Mouse (Mus musculus) limb, embryonic 10.5 days (tissue): ENCODE results near the gene Nell2. TPM values are rescaled to one million over a fixed set of nuclear protein-coding genes. Genes with fewer than 3 reads are reported as not detected.

Experiments
- DNase-seq: peaks from one replicate; pipeline ENCODE4 v3.0.0-alpha.2; 2017; ENCODE audit warnings: low spot score
- H3K27ac ChIP-seq: fragments of 300-500 bp; sonication (generic); 2 replicates; pipeline ENCODE4 v1.5.1; 2016; ENCODE audit warnings: mild to moderate bottlenecking
- H3K27me3 ChIP-seq: fragments of 300-500 bp; sonication (generic); 2 replicates; pipeline ENCODE4 v1.6.1; 2016; ENCODE audit warnings: low read depth, mild to moderate bottlenecking; ENCODE audit not compliant: poor library complexity, severe bottlenecking
- H3K36me3 ChIP-seq: fragments of 300-500 bp; sonication (generic); 2 replicates; pipeline ENCODE4 v1.6.1; 2016; ENCODE audit warnings: mild to moderate bottlenecking, moderate library complexity
- H3K4me1 ChIP-seq: fragments of 300-500 bp; sonication (generic); 2 replicates; pipeline ENCODE4 v1.6.1; 2016
- H3K4me3 ChIP-seq: fragments of 300-500 bp; sonication (generic); 2 replicates; pipeline ENCODE4 v1.5.1; 2016; ENCODE audit warnings: mild to moderate bottlenecking, moderate library complexity
- H3K9me3 ChIP-seq: fragments of 300-500 bp; sonication (generic); replicated peaks from 2 replicates; pipeline ENCODE4 v1.6.1; 2016; ENCODE audit warnings: mild to moderate bottlenecking
- WGBS: fragments of 180-500 bp; shearing (Covaris S2); methylation state at CpG from one replicate; pipeline ENCODE4 v1.1.7; 2016; 5-methylcytosine and 5-hydroxymethylcytosine counted together
- polyA plus RNA-seq: library from polyadenylated mRNA; unstranded; fragments of >200 nt; fragmentation: Nextera tagmentation; extraction: Ambion mirVana; gene quantifications from 2 replicates; pipeline ENCODE4 v1.2.1, GENCODE M21; 2016

Nell2 gene
- polyA plus RNA-seq, 1 experiment from 2014 or later: 4.1 TPM

DNA sequence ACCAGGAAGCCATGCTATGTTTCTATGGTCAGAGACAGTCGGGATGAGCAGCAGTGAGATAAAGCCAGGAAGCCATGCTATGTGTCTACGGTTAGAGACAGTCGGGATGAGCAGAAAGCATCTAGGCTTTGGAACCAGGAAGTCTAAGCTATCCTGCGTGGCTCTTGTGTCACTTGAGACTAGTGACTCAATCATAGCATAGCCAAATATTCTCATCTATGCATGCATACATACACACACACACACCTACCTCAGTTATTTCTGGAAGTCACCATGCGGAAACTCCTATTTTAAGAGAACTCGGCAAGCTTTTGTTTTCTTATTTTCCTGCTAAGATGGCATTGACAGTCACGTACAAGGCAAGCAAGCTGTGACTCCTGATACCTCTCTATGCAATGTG lies 457.5 kb downstream of the Nell2 start:
- 94% methylated on average over 7 of the region's 7 CpGs for WGBS
- Histone ChIP-seq H3K4me3 (no peak overlapping the region), H3K27me3 (no peaks in the 10 kb centered on the region)

DNA sequence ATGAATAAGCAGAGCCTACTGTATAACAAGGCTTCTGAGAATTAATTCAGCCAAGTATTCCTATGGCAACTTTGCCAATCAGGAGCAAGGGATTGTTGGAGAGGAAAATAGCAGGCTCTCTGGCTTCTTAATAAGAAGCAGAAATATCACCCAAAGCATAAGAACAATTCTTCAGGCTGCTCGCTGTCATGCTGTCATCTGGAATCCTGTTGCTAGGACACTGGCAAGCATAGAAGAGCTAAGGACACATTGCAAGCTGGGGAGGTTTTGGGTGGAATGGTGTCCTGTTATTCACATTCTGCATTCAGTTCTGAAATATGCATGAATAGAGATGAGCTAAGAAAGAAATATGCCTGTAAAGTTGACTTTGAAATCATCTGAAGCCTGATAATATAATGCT lies 459.6 kb downstream of the Nell2 start:
- DNase-seq: no peak
- WGBS: 85% methylated on average over 1 of the region's 1 CpGs
- Histone ChIP-seq H3K9me3 (no peaks in the 10 kb centered on the region), H3K27ac (no peak overlapping the region), H3K4me3 (no peak overlapping the region), H3K36me3 (no peaks in the 10 kb centered on the region), H3K27me3 (no peaks in the 10 kb centered on the region), H3K4me1 (no peaks in the 10 kb centered on the region)

More for the DNA sequence above, 457.5 kb downstream of the Nell2 start:
- DNase-seq: no peak
- no peaks in the 10 kb centered on the region for H3K36me3 ChIP-seq
- no peaks in the 10 kb centered on the region for H3K9me3 ChIP-seq
- no peaks in the 10 kb centered on the region for H3K4me1 ChIP-seq
- H3K27ac ChIP-seq: no peak overlapping the region

DNA sequence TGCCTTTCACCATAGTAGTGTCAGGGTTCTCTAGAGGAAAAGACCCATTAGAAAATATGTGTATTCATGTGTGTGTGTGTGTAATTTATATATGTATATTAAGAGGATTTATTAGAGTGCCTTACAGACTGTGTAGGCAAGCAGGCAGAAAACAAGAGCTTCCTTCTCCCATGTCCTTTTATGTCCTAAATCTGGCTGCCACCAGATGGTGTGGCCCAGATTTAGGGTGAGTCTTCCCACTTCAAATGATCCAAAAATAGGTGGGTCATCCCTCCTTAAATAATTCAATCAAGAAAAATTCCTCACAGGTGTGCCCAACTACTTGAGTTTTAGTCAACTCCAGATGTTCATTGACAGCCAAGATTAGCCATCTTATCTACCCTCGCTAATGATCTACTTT lies 460.3 kb downstream of the Nell2 start:
- H3K4me3 ChIP-seq: no peak overlapping the region
- no peak for DNase-seq
- H3K36me3 ChIP-seq: no peaks in the 10 kb centered on the region
- H3K27ac ChIP-seq: no peak overlapping the region
- H3K9me3 ChIP-seq: no peaks in the 10 kb centered on the region
- no peaks in the 10 kb centered on the region for H3K4me1 ChIP-seq
- WGBS: 78% methylated on average over 1 of the region's 1 CpGs
- H3K27me3 ChIP-seq: no peaks in the 10 kb centered on the region

DNA sequence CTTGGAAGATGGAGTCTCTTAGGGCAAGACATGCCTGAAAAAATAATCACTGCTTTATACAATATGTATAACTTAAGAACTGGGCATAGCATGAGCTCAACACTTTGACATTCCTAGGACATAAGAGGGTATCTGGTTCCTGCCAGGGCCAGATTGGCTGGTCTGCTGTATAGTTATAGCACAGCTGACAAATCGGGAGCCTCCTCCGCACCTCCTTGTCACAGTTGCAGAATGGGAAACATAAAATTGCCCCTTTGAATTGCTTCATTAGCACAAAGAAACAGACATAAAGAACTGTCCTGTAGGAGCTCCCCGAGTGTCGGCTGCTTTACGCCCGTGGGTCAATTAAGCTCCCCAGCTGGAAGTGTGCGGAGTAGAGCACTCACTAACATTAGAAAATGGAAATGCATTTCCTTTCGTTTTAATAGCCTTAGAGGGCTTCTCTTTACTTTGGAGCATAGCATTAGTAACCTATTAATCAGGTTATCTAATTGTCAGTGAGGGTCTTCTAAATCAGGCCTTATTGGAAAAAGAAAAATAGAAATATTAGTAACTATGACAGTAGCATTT lies 473.2 kb downstream of the Nell2 start:
- Histone ChIP-seq H3K36me3 (no peaks in the 10 kb centered on the region), H3K27ac (no peak overlapping the region), H3K9me3 (no peaks in the 10 kb centered on the region), H3K4me1 (no peaks in the 10 kb centered on the region), H3K27me3 (no peaks in the 10 kb centered on the region), H3K4me3 (no peak overlapping the region)
- DNase-seq: no peak
- 67% methylated on average over 8 of the region's 8 CpGs for WGBS

DNA sequence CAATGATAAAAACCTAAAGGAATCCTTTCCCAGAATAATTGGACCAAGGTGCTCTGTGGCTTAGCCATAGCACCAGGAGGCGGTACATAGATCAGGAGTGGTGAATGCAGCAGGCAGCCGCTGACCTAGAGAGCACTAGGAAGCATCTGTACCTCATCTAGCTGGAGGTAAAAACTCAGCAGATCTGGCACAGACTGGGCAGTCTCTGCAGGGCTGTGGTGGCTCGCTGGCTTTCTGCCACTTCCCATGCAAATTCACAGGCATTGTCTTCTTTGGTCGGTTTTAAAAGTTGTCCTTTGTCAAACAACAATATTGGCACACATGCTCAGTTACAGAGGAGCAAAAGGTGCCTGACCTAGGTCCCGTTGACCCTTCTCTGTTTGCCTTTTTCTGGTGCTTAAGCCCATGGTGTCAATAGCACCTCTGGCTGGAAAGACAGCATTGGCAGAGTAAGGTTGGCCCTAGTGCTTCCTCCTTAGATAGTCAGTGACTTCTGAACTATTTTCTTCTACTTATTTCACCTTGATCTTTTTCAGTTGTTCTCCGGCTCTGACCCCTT lies 479.1 kb downstream of the Nell2 start:
- 76% methylated on average over 6 of the region's 6 CpGs for WGBS
- 0 out of 2 replicates have a peak, but pooled peaks cover 6% of the 10 kb centered on the region for H3K4me1 ChIP-seq
- DNase-seq: no peak
- no peak overlapping the region for H3K27ac ChIP-seq
- no peaks in the 10 kb centered on the region for H3K9me3 ChIP-seq
- no peaks in the 10 kb centered on the region for H3K36me3 ChIP-seq
- H3K27me3 ChIP-seq: no peaks in the 10 kb centered on the region
- no peak overlapping the region for H3K4me3 ChIP-seq

DNA sequence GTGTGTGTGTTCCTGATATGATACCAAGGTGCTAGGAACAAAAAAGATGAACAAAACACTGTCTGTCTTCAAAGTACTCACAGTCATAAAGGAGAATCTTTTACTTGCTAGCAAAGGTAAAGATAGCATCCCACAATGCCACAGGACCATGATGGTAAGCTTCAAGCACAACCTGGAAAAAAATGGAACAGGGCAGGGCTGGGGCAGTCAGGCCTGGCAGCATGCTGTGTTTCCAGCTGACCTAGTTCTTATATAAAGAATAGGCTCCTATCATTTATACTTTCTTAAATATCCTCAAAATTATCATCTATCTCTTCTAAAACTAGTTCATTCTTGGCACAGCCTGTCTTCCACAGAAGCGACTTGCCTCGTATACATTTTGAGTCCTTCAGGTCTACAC lies 480.9 kb downstream of the Nell2 start:
- no peaks in the 10 kb centered on the region for H3K36me3 ChIP-seq
- 86% methylated on average over 2 of the region's 2 CpGs for WGBS
- no peaks in the 10 kb centered on the region for H3K9me3 ChIP-seq
- H3K4me1 ChIP-seq: 0 out of 2 replicates have a peak, but pooled peaks cover 6% of the 10 kb centered on the region
- no peak overlapping the region for H3K27ac ChIP-seq
- no peak overlapping the region for H3K4me3 ChIP-seq
- DNase-seq: no peak
- H3K27me3 ChIP-seq: no peaks in the 10 kb centered on the region

DNA sequence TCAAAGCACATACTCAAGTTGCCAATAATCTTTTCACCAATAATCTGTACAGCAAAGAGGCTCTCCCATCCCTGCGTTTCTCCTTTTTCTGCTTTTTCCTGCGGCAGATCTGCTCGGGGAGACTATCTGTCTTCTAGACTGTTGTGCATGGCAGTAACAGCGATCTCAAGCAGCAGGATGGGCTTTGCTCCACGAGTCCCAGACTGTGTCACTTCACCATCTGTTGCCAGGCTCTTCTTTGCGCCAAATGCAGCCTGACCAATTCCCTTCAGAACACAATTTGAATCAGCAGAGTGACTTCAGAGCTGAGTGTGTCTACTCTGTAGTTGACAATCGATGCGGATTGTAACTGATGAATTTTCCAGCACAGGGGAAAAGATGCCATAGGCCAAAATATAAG lies 484.3 kb downstream of the Nell2 start:
- DNase-seq: no peak
- 0 out of 2 replicates have a peak, but pooled peaks cover 5% of the 10 kb centered on the region for H3K4me1 ChIP-seq
- H3K27ac ChIP-seq: no peak overlapping the region
- WGBS: 81% methylated on average over 8 of the region's 8 CpGs
- no peaks in the 10 kb centered on the region for H3K27me3 ChIP-seq
- H3K4me3 ChIP-seq: no peak overlapping the region
- no peaks in the 10 kb centered on the region for H3K9me3 ChIP-seq
- no peaks in the 10 kb centered on the region for H3K36me3 ChIP-seq

DNA sequence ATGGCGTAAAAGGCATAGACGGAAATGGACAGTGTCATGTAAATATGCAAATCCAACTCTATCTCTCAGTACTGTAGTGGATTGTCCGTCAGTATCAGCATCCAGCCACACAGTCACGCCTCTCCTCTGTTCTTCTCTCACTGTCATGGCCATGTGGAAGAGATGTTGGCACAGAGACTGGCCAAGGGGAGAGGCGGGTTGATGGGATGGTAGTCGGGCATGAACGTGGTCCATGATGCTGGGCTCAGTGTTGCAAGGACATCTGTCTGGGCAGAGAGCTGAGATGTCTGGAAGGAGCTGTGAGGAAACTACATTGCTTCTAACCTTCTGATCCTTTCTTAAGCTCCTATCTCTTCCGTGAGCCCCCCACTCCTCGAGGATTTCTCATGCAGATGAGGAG lies 485.9 kb downstream of the Nell2 start:
- H3K4me1 ChIP-seq: 0 out of 2 replicates have a peak, but pooled peaks cover 3% of the 10 kb centered on the region
- DNase-seq: no peak
- H3K27me3 ChIP-seq: no peaks in the 10 kb centered on the region
- no peaks in the 10 kb centered on the region for H3K9me3 ChIP-seq
- H3K36me3 ChIP-seq: no peaks in the 10 kb centered on the region
- 84% methylated on average over 9 of the region's 9 CpGs for WGBS
- no peak overlapping the region for H3K27ac ChIP-seq
- H3K4me3 ChIP-seq: no peak overlapping the region

DNA sequence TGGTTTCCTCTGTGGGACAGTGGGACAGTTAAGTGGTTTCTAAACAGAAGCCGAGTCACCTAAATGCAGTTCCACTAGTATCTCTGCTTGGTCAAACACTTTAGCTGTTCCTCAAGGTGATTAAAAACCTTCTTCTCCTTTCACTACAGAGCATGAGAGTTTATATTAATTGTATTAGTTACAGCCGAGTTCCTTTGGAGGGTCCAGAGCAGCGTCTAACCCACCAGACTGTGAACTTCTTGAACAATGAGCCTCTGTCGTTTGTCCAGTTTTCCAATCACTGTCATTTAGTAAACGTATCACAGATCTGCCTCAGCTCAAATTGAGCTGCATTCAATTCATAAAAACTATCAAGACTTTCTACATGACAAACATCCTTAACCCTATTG lies 498.9 kb downstream of the Nell2 start:
- H3K4me3 ChIP-seq: no peak overlapping the region
- 90% methylated on average over 5 of the region's 5 CpGs for WGBS
- H3K4me1 ChIP-seq: no peaks in the 10 kb centered on the region
- H3K27ac ChIP-seq: no peak overlapping the region
- H3K9me3 ChIP-seq: no peaks in the 10 kb centered on the region
- H3K27me3 ChIP-seq: no peaks in the 10 kb centered on the region
- no peaks in the 10 kb centered on the region for H3K36me3 ChIP-seq
- DNase-seq: no peak

DNA sequence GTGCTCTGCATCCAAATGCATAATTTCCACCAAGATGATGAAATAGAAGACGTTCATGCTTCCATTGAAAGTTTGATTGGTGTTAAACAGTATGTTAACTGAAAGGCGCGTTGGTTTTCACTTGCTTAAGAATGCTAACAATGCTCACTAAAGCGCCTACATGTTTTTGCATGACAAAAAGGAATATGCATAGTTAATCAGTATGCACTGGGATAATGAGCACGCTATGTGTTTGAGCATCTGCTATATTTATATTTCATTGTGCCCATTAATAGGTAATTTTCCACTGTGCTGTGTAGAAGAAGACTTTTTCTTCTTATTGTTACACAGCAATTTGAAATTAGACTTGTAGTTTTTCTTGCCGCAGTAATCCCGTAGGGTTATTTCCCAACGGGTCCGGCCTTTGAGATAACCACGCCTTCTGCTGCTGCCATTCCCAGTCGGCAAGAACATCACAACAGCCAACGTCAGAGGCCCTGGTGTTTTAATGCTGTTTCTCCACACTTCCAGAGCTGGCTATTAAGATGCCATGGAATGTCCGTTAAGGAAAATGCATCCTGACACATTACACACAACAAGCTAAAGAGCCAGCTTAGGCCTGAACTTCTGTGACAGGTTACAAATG lies 499.4 kb downstream of the Nell2 start:
- WGBS: 89% methylated on average over 13 of the region's 13 CpGs
- no peaks in the 10 kb centered on the region for H3K36me3 ChIP-seq
- no peaks in the 10 kb centered on the region for H3K9me3 ChIP-seq
- H3K4me3 ChIP-seq: no peak overlapping the region
- no peaks in the 10 kb centered on the region for H3K4me1 ChIP-seq
- H3K27ac ChIP-seq: no peak overlapping the region
- no peak for DNase-seq
- H3K27me3 ChIP-seq: no peaks in the 10 kb centered on the region

Other genes starting within 250 kb of the Nell2 start
- 0.11 and 1.4 TPM in 2 replicates for gene Dbx2, start 127.4 kb upstream of the Nell2 start, polyA plus RNA-seq